Mouse (Mus musculus) heart, adult 2 months (tissue): Measurements from ENCODE around the gene Cenpt.

Experiments
- CTCF ChIP-seq: fragments of 200-600 bp; IDR thresholded peaks from 2 replicates; pipeline ENCODE4 v1.8.1; 2022; ENCODE audit warnings: antibody characterized with exemption, mild to moderate bottlenecking, moderate library complexity
- EP300 ChIP-seq: fragments of 200-500 bp; IDR thresholded peaks from 2 replicates; pipeline ENCODE4 v1.6.1; 2011; ENCODE audit warnings: low read depth, low read length, control low read depth; ENCODE audit not compliant: insufficient read depth
- POLR2A ChIP-seq: fragments of 200-500 bp; IDR thresholded peaks from 2 replicates; pipeline ENCODE4 v1.6.1; 2011; ENCODE audit warnings: mild to moderate bottlenecking, low read depth, low read length, control low read depth; ENCODE audit not compliant: insufficient read depth

DNA sequence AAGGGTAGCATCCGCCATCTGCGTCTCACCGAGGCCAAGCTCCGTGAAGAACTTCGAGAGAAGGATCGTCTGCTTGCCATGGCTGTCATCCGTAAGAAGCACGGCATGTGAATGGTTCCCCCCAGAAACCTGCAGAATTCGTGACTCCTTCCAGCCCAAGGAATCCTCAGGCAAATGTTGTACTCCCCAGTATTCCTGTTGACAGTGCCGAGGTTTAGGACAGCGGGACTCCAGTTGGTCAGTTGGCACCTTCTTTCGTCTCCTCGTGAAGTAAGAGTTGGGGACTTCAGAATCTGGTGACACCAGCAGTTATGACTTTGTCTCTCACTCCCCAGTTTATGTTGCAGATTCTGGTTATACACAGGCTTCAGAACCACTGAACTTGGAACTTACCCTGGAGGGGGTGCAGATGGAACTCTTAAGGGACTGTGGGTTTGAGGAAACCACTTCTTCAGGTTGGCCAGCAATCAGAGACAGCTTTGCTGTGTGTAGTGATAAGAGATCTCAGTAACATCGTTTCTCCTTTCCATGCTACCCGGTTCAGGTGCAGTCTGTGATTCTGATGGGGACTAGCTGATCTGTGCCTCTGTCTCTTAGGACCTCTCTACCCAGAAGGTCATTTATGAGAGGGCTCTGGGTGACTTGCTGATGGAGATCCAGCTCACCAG is 3.2 kb upstream of the Cenpt start:
- TF ChIP-seq CTCF: no peak
- TF ChIP-seq EP300: no peak
- TF ChIP-seq POLR2A: no peak
